In genomic region chr12:65420127-65420526, GRCm38 (mm10) we compare ENCODE assay signal across 30 mouse cellular contexts.
"Had no signal": no experiment of that assay in that cellular context is flagged by ENCODE, and none has a peak within 500 bp of the region (broad histone marks: within the 10 kb centered on the region; RNA-seq: fewer than 3 reads in every experiment).

No protein-coding gene starts in this region.

- H3K9ac ChIP-seq: limb, embryonic 12.5 days; limb, embryonic 13.5 days; limb, embryonic 15.5 days; liver, embryonic 12.5 days; liver, embryonic 13.5 days; liver, embryonic 14.5 days; liver, embryonic 15.5 days; liver, postnatal 0 days; lung, embryonic 14.5 days; lung, embryonic 15.5 days; midbrain, embryonic 12.5 days; midbrain, embryonic 13.5 days; midbrain, embryonic 15.5 days; neural tube, embryonic 12.5 days had no signal

- H3K27ac ChIP-seq: limb, embryonic 10.5 days; limb, embryonic 12.5 days; limb, embryonic 13.5 days; limb, embryonic 15.5 days; liver, embryonic 12.5 days; liver, embryonic 13.5 days; liver, embryonic 14.5 days; liver, embryonic 15.5 days; lung, embryonic 15.5 days; macrophage; midbrain, embryonic 10.5 days; midbrain, embryonic 12.5 days; midbrain, embryonic 13.5 days; midbrain, embryonic 15.5 days; neural tube, embryonic 12.5 days had no signal

- H3K4me3 ChIP-seq: limb, embryonic 10.5 days; limb, embryonic 12.5 days; limb, embryonic 13.5 days; limb, embryonic 15.5 days; liver, embryonic 12.5 days; liver, embryonic 13.5 days; liver, embryonic 15.5 days; lung, embryonic 15.5 days; megakaryocyte, embryonic 14.5 days; midbrain, embryonic 10.5 days; midbrain, embryonic 12.5 days; midbrain, embryonic 13.5 days; midbrain, embryonic 15.5 days; myocyte; neural tube, embryonic 12.5 days had no signal

- H3K36me3 ChIP-seq: limb, embryonic 10.5 days; limb, embryonic 12.5 days; limb, embryonic 13.5 days; limb, embryonic 15.5 days; liver, embryonic 12.5 days; liver, embryonic 13.5 days; liver, embryonic 15.5 days; lung, embryonic 15.5 days; midbrain, embryonic 10.5 days; midbrain, embryonic 12.5 days; midbrain, embryonic 13.5 days; midbrain, embryonic 15.5 days; neural tube, embryonic 12.5 days had no signal

- H3K9me3 ChIP-seq: limb, embryonic 10.5 days; limb, embryonic 12.5 days; limb, embryonic 13.5 days; limb, embryonic 15.5 days; liver, embryonic 12.5 days; liver, embryonic 13.5 days; liver, embryonic 15.5 days; lung, embryonic 15.5 days; midbrain, embryonic 10.5 days; midbrain, embryonic 12.5 days; midbrain, embryonic 13.5 days; midbrain, embryonic 15.5 days; neural tube, embryonic 12.5 days had no signal

- H3K4me2 ChIP-seq: limb, embryonic 12.5 days; limb, embryonic 13.5 days; limb, embryonic 15.5 days; liver, embryonic 11.5 days; liver, embryonic 12.5 days; liver, embryonic 13.5 days; liver, embryonic 15.5 days; lung, embryonic 14.5 days; lung, embryonic 15.5 days; midbrain, embryonic 11.5 days; midbrain, embryonic 12.5 days; midbrain, embryonic 13.5 days; midbrain, embryonic 15.5 days; neural tube, embryonic 12.5 days had no signal

- H3K4me1 ChIP-seq: limb, embryonic 10.5 days; limb, embryonic 12.5 days; limb, embryonic 13.5 days; limb, embryonic 15.5 days; liver, embryonic 12.5 days; liver, embryonic 13.5 days; liver, embryonic 15.5 days; lung, embryonic 15.5 days; megakaryocyte, embryonic 14.5 days; midbrain, embryonic 10.5 days; midbrain, embryonic 12.5 days; midbrain, embryonic 13.5 days; midbrain, embryonic 15.5 days; neural tube, embryonic 12.5 days had no signal

- H3K27me3 ChIP-seq: limb, embryonic 12.5 days; limb, embryonic 13.5 days; limb, embryonic 15.5 days; liver, embryonic 12.5 days; liver, embryonic 13.5 days; liver, embryonic 15.5 days; lung, embryonic 15.5 days; megakaryocyte, embryonic 14.5 days; midbrain, embryonic 12.5 days; midbrain, embryonic 13.5 days; midbrain, embryonic 15.5 days; neural tube, embryonic 12.5 days had no signal

- DNase-seq: left cerebral cortex, postnatal 4 days; liver; liver, embryonic 13.5 days; liver, postnatal 0 days; lung, adult 18-20 months; lung, adult 2 months; lung, embryonic 14.5 days; lung, postnatal 10 days; lung, postnatal 14 days; lung, postnatal 36 days; lung, postnatal 4 days; midbrain, embryonic 14.5 days had no signal
